Mouse (Mus musculus): ENCODE measurements at regions not wholly inside any gene's neighbourhood (a gene's known extent, or its start where the extent isn't known, plus 50 kb on each side); places are given as distances from the start of the nearest gene placed in this dataset.

DNA sequence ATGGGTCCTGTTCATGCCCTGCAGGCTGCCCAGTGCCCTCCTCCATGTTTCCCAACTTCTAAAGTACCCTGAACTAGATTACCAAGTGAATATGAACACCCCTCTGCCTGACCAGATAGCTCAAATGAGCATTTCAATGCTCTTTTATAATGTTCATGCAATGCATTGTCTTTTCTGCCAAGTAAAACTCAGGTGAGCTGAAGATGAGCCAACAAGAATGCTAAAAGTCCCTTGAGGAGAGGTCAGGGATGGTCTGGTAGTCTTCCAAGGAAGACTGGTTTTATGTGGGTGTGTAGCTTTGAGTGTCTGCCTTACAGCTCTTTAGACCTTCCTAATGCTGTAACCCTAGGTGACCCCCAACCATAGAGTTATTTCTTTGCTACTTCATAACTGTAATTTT lies 58.0 kb upstream of the Abca12 start:
- DNase-seq (ENCODE audit: extremely low read depth): no peak
- Histone ChIP-seq H3K9ac (ENCODE audit: insufficient read depth, low read depth) (no peak overlapping the region), H3K79me2 (replicated peaks; ENCODE audit: control insufficient read depth, extremely low read depth, insufficient read depth, poor library complexity, severe bottlenecking) (no peaks in the 10 kb centered on the region), H3K9me3 (replicated peaks; ENCODE audit: low read length) (peaks cover 3% of the 10 kb centered on the region), H3K36me3 (replicated peaks in 1 of 2; ENCODE audit: control insufficient read depth in 1 of 2, insufficient read depth in 1 of 2, low read length in 1 of 2) (no peaks in the 10 kb centered on the region), H3K4me1 (ENCODE audit: control insufficient read depth in 1 of 2, insufficient read depth in 2 of 2) (no peaks in the 10 kb centered on the region), H3K27ac (ENCODE audit: insufficient read depth, low read depth) (no peak overlapping the region), H3K27me3 (replicated peaks) (no peaks in the 10 kb centered on the region), H3K4me2 (ENCODE audit: insufficient read depth, low read depth, poor library complexity, severe bottlenecking) (no peak overlapping the region), H3K4me3 (replicated peaks in 1 of 3; ENCODE audit: low read depth in 2 of 3, low read length in 2 of 3, poor library complexity in 1 of 3) (no peak overlapping the region)
- dilution Hi-C loops (cut with MboI; ENCODE audit: extremely low pct_ligation_motif_present, extremely low pct_unique_long_range_greater_than_20kb, low sequenced_read_pairs): no loop called here
- in situ Hi-C loops (cut with MboI; ENCODE audit: low pct_ligation_motif_present, low pct_unique_long_range_greater_than_20kb, low sequenced_read_pairs): no loop called here
- TF ChIP-seq CHD2 (IDR thresholded peaks at IDR 0.05; ENCODE audit: low read length): no peak
- no peak for TF ChIP-seq CHD1 (IDR thresholded peaks at IDR 0.05; ENCODE audit: low read depth, low read length)
- TF ChIP-seq JUN (IDR thresholded peaks at IDR 0.05; ENCODE audit: insufficient read depth, low read depth, low read length): no peak

DNA sequence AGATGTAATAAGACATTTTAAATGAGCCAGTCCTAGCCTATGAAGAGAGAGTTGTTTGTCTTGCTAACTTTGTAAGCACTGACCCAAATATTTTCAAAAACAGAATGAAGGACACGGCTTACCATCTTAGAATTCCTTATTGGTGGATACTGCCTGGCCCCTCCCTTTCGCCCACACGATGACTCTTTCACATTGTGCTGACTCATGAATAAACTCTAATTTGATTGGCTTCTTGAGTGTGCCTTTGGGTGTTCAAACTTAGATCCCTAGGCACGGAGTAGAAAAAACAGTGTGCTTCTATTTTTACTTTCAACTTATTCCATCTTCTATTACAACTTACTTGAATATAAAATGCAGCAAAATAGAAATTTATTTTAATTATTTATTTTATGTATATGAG lies 68.4 kb upstream of the Abca12 start:
- Histone ChIP-seq H3K36me3 (replicated peaks in 1 of 2; ENCODE audit: control insufficient read depth in 1 of 2, insufficient read depth in 1 of 2, low read length in 1 of 2) (no peaks in the 10 kb centered on the region), H3K4me2 (ENCODE audit: insufficient read depth, low read depth, poor library complexity, severe bottlenecking) (no peak overlapping the region), H3K27ac (ENCODE audit: insufficient read depth, low read depth) (no peak overlapping the region), H3K79me2 (replicated peaks; ENCODE audit: control insufficient read depth, extremely low read depth, insufficient read depth, poor library complexity, severe bottlenecking) (no peaks in the 10 kb centered on the region), H3K4me1 (ENCODE audit: control insufficient read depth in 1 of 2, insufficient read depth in 2 of 2) (no peaks in the 10 kb centered on the region), H3K4me3 (replicated peaks in 1 of 3; ENCODE audit: low read depth in 2 of 3, low read length in 2 of 3, poor library complexity in 1 of 3) (no peak overlapping the region), H3K9me3 (replicated peaks; ENCODE audit: low read length) (no peaks in the 10 kb centered on the region), H3K9ac (ENCODE audit: insufficient read depth, low read depth) (no peak overlapping the region), H3K27me3 (replicated peaks) (no peaks in the 10 kb centered on the region)
- no peak for DNase-seq (ENCODE audit: extremely low read depth)
- in situ Hi-C loops (cut with MboI; ENCODE audit: low pct_ligation_motif_present, low pct_unique_long_range_greater_than_20kb, low sequenced_read_pairs): no loop called here
- TF ChIP-seq MAFK (IDR thresholded peaks at IDR 0.05; ENCODE audit: insufficient replicate concordance, low read length) (peak; percentile 72), POLR2AphosphoS2 (IDR thresholded peaks at IDR 0.05; ENCODE audit: low read depth, low read length) (no peak)
- dilution Hi-C loops (cut with MboI; ENCODE audit: extremely low pct_ligation_motif_present, extremely low pct_unique_long_range_greater_than_20kb, low sequenced_read_pairs): no loop called here

DNA sequence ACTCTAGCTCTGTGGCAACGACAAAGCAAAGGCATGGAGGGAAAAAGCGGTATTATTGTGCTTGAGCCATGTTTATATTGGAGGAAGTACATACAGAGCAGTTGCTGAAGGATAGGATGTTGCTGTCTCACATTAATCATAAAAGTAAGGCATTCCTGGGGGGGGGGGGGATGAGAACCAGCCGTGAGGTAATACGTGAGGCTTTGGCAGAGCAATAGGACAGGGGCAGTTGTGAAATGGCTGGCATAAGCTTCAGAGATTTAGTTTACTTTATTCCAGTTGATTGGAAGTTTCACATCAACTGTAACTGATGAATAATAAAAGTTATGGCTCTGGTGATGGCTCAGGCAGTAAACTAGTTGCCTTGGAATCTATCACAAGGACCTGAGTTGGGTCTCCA lies 62.4 kb upstream of the Atic start:
- H3K4me3 ChIP-seq (replicated peaks in 1 of 3; ENCODE audit: low read depth in 2 of 3, low read length in 2 of 3, poor library complexity in 1 of 3): no peak overlapping the region
- H3K4me2 ChIP-seq (ENCODE audit: insufficient read depth, low read depth, poor library complexity, severe bottlenecking): no peak overlapping the region
- peaks cover 0 to 7% of the 10 kb centered on the region in 2 experiments; a peak in 1 of 4 replicates for H3K4me1 ChIP-seq (ENCODE audit: control insufficient read depth in 1 of 2, insufficient read depth in 2 of 2)
- no peaks in the 10 kb centered on the region for H3K9me3 ChIP-seq (replicated peaks; ENCODE audit: low read length)
- DNase-seq (ENCODE audit: extremely low read depth): no peak
- dilution Hi-C loops (cut with MboI; ENCODE audit: extremely low pct_ligation_motif_present, extremely low pct_unique_long_range_greater_than_20kb, low sequenced_read_pairs) (no loop called here), in situ Hi-C loops (cut with MboI; ENCODE audit: low pct_ligation_motif_present, low pct_unique_long_range_greater_than_20kb, low sequenced_read_pairs) (no loop called here)
- H3K9ac ChIP-seq (ENCODE audit: insufficient read depth, low read depth): no peak overlapping the region
- no peak overlapping the region for H3K27ac ChIP-seq (ENCODE audit: insufficient read depth, low read depth)
- H3K27me3 ChIP-seq (replicated peaks): no peaks in the 10 kb centered on the region
- no peaks in the 10 kb centered on the region for H3K79me2 ChIP-seq (replicated peaks; ENCODE audit: control insufficient read depth, extremely low read depth, insufficient read depth, poor library complexity, severe bottlenecking)
- no peak for TF ChIP-seq NELFE (IDR thresholded peaks at IDR 0.05; ENCODE audit: low read depth, low read length)
- TF ChIP-seq ZC3H11A (IDR thresholded peaks at IDR 0.05; ENCODE audit: low read depth, low read length): no peak
- no peak for TF ChIP-seq TBP (conservative IDR thresholded peaks at IDR 0.05; ENCODE audit: low read depth, low read length)
- TF ChIP-seq MAX (IDR thresholded peaks at IDR 0.05; ENCODE audit: low read length): no peak
- no peak for TF ChIP-seq ELF1 (IDR thresholded peaks at IDR 0.05; ENCODE audit: low read depth, low read length)
- TF ChIP-seq POLR2A (IDR thresholded peaks at IDR 0.05; ENCODE audit: low read depth, low read length): no peak
- no peaks in the 10 kb centered on the region for H3K36me3 ChIP-seq (replicated peaks in 1 of 2; ENCODE audit: control insufficient read depth in 1 of 2, insufficient read depth in 1 of 2, low read length in 1 of 2)
